Mouse (Mus musculus) adrenal gland, postnatal 14 days (tissue): ENCODE results near the gene Gm436. TPM values are rescaled to one million over a fixed set of nuclear protein-coding genes. Genes with fewer than 3 reads are reported as not detected.

Source experiments
- DNase-seq: peaks from one replicate; pipeline ENCODE4 v3.0.0; 2021; ENCODE audit warnings: mixed read lengths
- long read RNA-seq, 2 experiments: library from polyadenylated mRNA; stranded (forward); transcript quantifications; one replicate each; pipeline ENCODE4 v2.0.0; 2021
- total RNA-seq: library from RNA; stranded (reverse); gene quantifications from 2 replicates; pipeline ENCODE4 v1.2.3, GENCODE M21; 2021

Gm436 gene
- total RNA-seq, result not detected in 2 replicates
- long read RNA-seq, experiment 1, result 0 reads
- long read RNA-seq, experiment 2, result 0 reads

GRCm38 (mm10) chr4:144686268-144686667, at the start of gene Gm436:
Gene Gm436, minus strand, starts transcription at chr4:144686368.
- no peak for DNase-seq

- DNase-seq, result no peak
These were observed 35.1 kb upstream of the Gm436 start, which contains the start of gene Gm13178 for GRCm38 (mm10) chr4:144721304-144721703. Gene Gm13178, minus strand, starts transcription at chr4:144721404.

- DNase-seq, result no peak
These were observed 33.5 kb upstream of the Gm436 start for GRCm38 (mm10) chr4:144719691-144720090.

- no peak for DNase-seq
These were observed 32.1 kb upstream of the Gm436 start for GRCm38 (mm10) chr4:144718288-144718687.

- no peak for DNase-seq
These were observed 47.9 kb downstream of the Gm436 start for GRCm38 (mm10) chr4:144638263-144638662.

Other genes with a start within 250 kb of the Gm436 start
- not detected in 2 replicates for gene 1700012P22Rik, start 247.6 kb downstream of the Gm436 start, total RNA-seq
- gene Gm9944, start 233.1 kb downstream of the Gm436 start, total RNA-seq, result not detected in 2 replicates
- gene Aadacl3, start 222.6 kb downstream of the Gm436 start, total RNA-seq, result not detected in 2 replicates
- not detected in 2 replicates for gene 9430007A20Rik, start 166.5 kb downstream of the Gm436 start, total RNA-seq
- not detected in 2 replicates for gene Gm13124, start 121.2 kb downstream of the Gm436 start, total RNA-seq
- gene Aadacl4, start 72.7 kb downstream of the Gm436 start, total RNA-seq, result not detected in 2 replicates
- not detected in 2 replicates for gene Gm13178, start 35.0 kb upstream of the Gm436 start, total RNA-seq
- gene Gm438, start 100.2 kb upstream of the Gm436 start, total RNA-seq, result not detected in 2 replicates
- 78.1 and 95.5 TPM in 2 replicates for gene Dhrs3, start 206.5 kb upstream of the Gm436 start, total RNA-seq